Mouse (Mus musculus) kidney, embryonic 14.5 days (tissue): ENCODE results near the gene Il5. TPM values are rescaled to one million over a fixed set of nuclear protein-coding genes. Genes with fewer than 3 reads are reported as not detected.

Experiments
- ATAC-seq: fragments of 200-750 bp; cut with Nextera tagmentation; 2 replicates; pipeline ENCODE4 v1.8.0; 2017; ENCODE audit warnings: moderate number of reproducible peaks, mild to moderate bottlenecking, moderate TSS enrichment, moderate library complexity; ENCODE audit not compliant: low FRiP score, low TSS enrichment
- H3K27ac ChIP-seq: fragments of 300-500 bp; sonication (generic); 2 replicates; pipeline ENCODE4 v1.5.1; 2014; ENCODE audit warnings: low read depth, mild to moderate bottlenecking, low read length, moderate library complexity, mixed read lengths
- H3K27me3 ChIP-seq: fragments of 300-500 bp; sonication (generic); 2 replicates; pipeline ENCODE4 v1.6.1; 2014; ENCODE audit warnings: mild to moderate bottlenecking, low read length; ENCODE audit not compliant: control insufficient read depth, insufficient read depth
- H3K36me3 ChIP-seq: fragments of 300-500 bp; sonication (generic); 2 replicates; pipeline ENCODE4 v1.6.1; 2014; ENCODE audit warnings: low read length, mixed read lengths; ENCODE audit not compliant: control insufficient read depth, insufficient read depth
- H3K4me1 ChIP-seq: fragments of 300-500 bp; sonication (generic); 2 replicates; pipeline ENCODE4 v1.6.1; 2014; ENCODE audit warnings: low read length, mixed read lengths; ENCODE audit not compliant: control insufficient read depth, insufficient read depth
- H3K4me2 ChIP-seq: fragments of 300-500 bp; sonication (generic); replicated peaks from 2 replicates; pipeline ENCODE4 v1.6.1; 2014; ENCODE audit warnings: low read depth, mild to moderate bottlenecking, low read length
- H3K4me3 ChIP-seq: fragments of 300-500 bp; sonication (generic); 2 replicates; pipeline ENCODE4 v1.5.1; 2014; ENCODE audit warnings: mild to moderate bottlenecking, low read length
- H3K9ac ChIP-seq: fragments of 300-500 bp; sonication (generic); 2 replicates; pipeline ENCODE4 v1.6.1; 2014; ENCODE audit warnings: low read depth, mild to moderate bottlenecking, low read length, moderate library complexity
- H3K9me3 ChIP-seq: fragments of 300-500 bp; sonication (generic); 2 replicates; pipeline ENCODE4 v1.6.1; 2016; ENCODE audit warnings: low read length; ENCODE audit not compliant: control insufficient read depth
- WGBS: fragments of 180-500 bp; shearing (Covaris S2); extraction: QIAGEN DNeasy Blood & Tissue Kit; methylation state at CpG from one replicate; pipeline ENCODE4 v1.1.7; 2014; 5-methylcytosine and 5-hydroxymethylcytosine counted together
- microRNA-seq: library from miRNA; unstranded; fragments of <30 nt; microRNA quantifications from one replicate; pipeline ENCODE4, GENCODE M21; 2016
- polyA plus RNA-seq: library from polyadenylated mRNA; unstranded; fragments of >200 nt; fragmentation: Nextera tagmentation; extraction: Ambion mirVana; gene quantifications from 2 replicates; pipeline ENCODE4 v1.2.1, GENCODE M21; 2014

The Il5 gene
- polyA plus RNA-seq, 1 experiment from 2014 or later: not detected

DNA sequence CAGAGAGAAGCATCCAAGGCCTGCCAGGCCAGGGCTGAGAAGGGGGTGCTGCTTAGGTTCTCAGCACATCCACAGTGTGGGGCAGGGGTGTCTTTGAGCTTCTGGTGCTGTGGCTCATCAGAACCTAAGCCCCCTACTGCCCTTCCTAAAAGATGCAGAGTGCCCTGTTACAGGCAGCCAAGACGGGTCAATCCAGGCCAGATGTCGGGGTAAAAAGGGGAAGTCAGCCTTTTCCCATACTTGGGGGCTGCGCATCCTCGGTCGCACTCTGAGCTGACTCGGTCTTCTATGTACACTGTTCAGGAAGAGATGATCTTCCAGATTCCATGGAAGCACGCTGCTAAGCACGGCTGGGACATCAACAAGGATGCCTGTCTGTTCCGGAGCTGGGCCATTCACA is 51.9 kb downstream of the Il5 start:
- no peak overlapping the region for H3K4me3 ChIP-seq
- no peaks in the 10 kb centered on the region for H3K9me3 ChIP-seq
- H3K36me3 ChIP-seq: peaks cover 32% of the 10 kb centered on the region
- ATAC-seq: no peak
- no peak overlapping the region for H3K4me2 ChIP-seq
- H3K9ac ChIP-seq: no peak overlapping the region
- 88% methylated on average over 9 of the region's 9 CpGs for WGBS
- H3K27me3 ChIP-seq: no peaks in the 10 kb centered on the region
- peaks cover 10% of the 10 kb centered on the region; the same call in 1 of the 2 replicates for H3K4me1 ChIP-seq
- no peak overlapping the region for H3K27ac ChIP-seq

DNA sequence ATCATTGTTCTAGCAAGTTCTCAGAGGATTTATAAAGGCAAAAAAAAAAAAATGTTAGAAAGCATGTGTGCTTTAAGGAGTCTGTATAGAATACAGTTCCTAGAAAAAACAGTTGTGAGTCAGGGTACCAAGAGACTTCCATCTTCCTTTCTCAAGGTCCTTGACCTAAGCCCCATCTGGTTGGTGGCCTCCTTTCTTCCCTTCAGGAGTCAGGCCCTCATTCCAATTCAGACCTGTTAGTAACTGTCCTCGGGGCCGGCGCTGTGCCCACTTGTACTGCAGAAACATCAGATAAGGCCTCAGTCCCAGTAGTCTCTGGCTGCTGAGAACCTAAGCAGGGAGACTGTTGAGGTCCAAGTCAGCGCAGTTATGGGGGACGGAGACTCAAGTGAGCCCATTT is 52.5 kb downstream of the Il5 start, which contains the start of gene Gm17334:
Gene Gm17334, minus strand, starts transcription at position 101 of the 400 bp plus-strand sequence.
- WGBS: 92% methylated on average over 5 of the region's 5 CpGs
- H3K27ac ChIP-seq: no peak within 1 kb of the TSS
- H3K9ac ChIP-seq: no peak within 1 kb of the TSS
- H3K4me1 ChIP-seq: peaks cover 10% of the 10 kb centered on the region; the same call in 1 of the 2 replicates
- H3K4me3 ChIP-seq: no peak within 1 kb of the TSS
- no peak for ATAC-seq
- H3K9me3 ChIP-seq: no peaks in the 10 kb centered on the region
- no peaks in the 10 kb centered on the region for H3K27me3 ChIP-seq
- no peak within 1 kb of the TSS for H3K4me2 ChIP-seq
- H3K36me3 ChIP-seq: peaks cover 32% of the 10 kb centered on the region

DNA sequence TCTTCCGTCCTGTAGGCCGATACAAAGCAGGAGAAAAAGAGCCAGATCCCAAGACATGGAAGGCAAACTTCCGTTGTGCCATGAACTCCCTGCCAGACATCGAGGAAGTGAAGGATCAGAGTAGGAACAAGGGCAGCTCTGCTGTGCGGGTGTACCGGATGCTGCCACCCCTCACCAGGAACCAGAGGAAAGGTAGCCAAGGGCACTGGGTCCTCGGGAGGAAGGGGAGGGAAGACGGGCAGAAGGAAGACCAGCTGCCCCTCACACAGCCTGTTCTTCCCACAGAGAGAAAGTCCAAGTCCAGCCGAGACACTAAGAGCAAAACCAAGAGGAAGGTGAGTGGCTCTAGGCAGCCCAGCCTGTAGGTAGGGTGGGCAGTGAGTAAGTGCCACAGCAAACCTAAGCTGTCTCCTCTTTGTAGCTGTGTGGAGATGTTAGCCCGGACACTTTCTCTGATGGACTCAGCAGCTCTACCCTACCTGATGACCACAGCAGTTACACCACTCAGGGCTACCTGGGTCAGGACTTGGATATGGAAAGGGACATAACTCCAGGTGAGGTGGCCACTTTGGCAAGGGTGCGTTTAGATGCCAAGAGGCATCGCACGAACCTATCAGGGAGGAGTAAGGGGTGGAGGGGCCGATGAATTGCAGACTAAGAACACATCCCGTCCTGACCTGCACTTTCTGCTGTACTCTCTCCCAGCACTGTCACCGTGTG is 53.2 kb downstream of the Il5 start:
- 90% methylated on average over 16 of the region's 16 CpGs for WGBS
- H3K4me1 ChIP-seq: peaks cover 10% of the 10 kb centered on the region; the same call in 1 of the 2 replicates
- H3K27ac ChIP-seq: no peak overlapping the region
- no peak overlapping the region for H3K4me2 ChIP-seq
- no peak overlapping the region for H3K4me3 ChIP-seq
- H3K36me3 ChIP-seq: peaks cover 32% of the 10 kb centered on the region
- H3K9me3 ChIP-seq: no peaks in the 10 kb centered on the region
- H3K9ac ChIP-seq: no peak overlapping the region
- H3K27me3 ChIP-seq: no peaks in the 10 kb centered on the region
- ATAC-seq: no peak

Small RNA genes within 50 kb of the gene (microRNA-seq; reads per million reads assigned to microRNA genes)
- not detected for gene Mir7671

Other genes starting within 250 kb of the Il5 start
- gene Gm9945, start 240.6 kb upstream of the Il5 start, polyA plus RNA-seq: not detected in 2 replicates
- gene Sowaha, start 240.5 kb upstream of the Il5 start, polyA plus RNA-seq: 0.09 and 0.14 TPM in 2 replicates
- 13.7 and 21.3 TPM in 2 replicates for gene Sept8, start 201.5 kb upstream of the Il5 start, polyA plus RNA-seq
- gene Kif3a, start 153.4 kb upstream of the Il5 start, polyA plus RNA-seq: 65.3 and 71.0 TPM in 2 replicates
- 1.3 and 1.5 TPM in 2 replicates for gene Il4, start 102.1 kb upstream of the Il5 start, polyA plus RNA-seq
- not detected in 2 replicates for gene Il13, start 86.1 kb upstream of the Il5 start, polyA plus RNA-seq
- 18.3 and 26.4 TPM in 2 replicates for gene Rad50, start 13.5 kb upstream of the Il5 start, polyA plus RNA-seq
- gene Irf1, start 49.2 kb downstream of the Il5 start, polyA plus RNA-seq: 9.7 and 13.2 TPM in 2 replicates
- gene Gm17334, start 52.4 kb downstream of the Il5 start, polyA plus RNA-seq: 0.44 TPM in 1 of 2 replicates, not detected in the other
- gene Gm12216, start 138.5 kb downstream of the Il5 start, polyA plus RNA-seq: 1.1 TPM in 2 replicates
- gene Slc22a5, start 170.9 kb downstream of the Il5 start, polyA plus RNA-seq: 8.6 and 12.9 TPM in 2 replicates